Mouse (Mus musculus) urinary bladder, postnatal 25 days (tissue): ENCODE results near the gene Numb.

ENCODE experiments used
- DNase-seq: peaks from one replicate; pipeline ENCODE4 v3.0.0; 2022; ENCODE audit warnings: low spot score

Gene Numb

DNA sequence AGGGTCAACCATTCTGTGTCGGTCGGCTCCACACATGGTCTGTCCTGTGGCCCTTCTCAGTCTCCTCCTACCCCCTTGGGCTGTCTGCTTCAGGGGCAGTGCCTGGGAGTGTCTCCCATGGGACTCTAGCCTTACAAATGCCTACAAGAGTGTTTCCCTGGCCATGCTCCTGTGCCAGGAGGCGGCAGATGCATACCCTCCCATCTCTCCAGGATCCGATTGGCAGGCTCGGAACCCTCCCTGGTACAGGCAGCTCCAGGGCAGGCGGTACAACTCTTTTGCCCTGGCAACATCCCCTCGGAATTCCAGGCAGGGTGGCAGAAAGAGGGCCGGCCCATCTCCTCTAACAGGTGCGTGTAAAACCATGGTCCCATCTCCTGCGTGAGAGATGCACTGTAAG lies 139.1 kb downstream of the Numb start:
- DNase-seq, result no peak

DNA sequence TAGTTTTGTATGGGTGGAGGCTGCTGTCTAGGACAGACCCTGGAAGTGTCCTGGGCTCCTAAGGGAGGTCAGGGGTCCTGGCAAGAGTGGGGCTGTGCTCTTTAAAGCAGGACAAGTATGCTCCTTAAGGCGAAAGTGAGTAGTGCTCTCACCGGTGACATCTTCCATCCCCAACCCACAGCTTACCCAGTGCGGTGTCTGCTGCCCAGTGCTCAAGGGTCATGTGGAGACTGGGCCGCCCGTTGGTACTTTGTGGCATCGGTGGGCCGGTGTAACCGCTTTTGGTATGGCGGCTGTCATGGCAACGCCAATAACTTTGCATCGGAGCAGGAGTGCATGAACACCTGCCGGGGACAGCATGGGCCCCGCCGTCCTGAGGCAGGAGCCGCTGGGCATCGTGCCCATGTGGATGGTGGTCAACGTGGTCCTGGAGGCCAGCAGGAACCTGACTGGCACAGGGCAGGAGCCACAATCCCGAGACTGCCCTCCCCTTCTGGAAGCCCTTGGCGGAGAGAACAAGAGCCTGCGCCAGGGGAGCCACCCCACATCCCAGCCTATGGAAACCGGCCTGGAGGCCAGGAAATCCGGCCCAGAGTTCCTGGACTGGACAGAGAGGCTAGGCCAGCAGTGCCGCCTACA lies 140.0 kb downstream of the Numb start:
- DNase-seq, result no peak

DNA sequence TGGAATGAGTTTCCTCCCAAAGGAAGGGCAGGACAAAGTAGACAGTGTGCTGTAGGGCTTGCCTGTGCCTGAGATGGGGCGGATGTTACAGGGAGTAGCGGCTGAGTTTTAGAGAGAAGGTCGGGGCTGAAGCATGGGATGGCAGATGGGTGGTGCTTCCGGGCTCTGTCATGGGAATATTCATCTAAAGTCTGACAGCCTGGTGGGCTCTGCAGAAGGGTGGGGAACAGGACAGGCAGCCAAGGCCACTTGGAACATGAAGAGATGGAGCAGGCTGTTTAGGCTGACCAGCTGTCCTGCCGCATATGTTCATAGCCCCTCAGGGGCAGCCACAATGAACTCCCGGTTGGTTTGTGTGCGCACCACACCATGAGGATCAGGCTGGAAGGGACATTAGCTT lies 140.5 kb downstream of the Numb start:
- no peak for DNase-seq

DNA sequence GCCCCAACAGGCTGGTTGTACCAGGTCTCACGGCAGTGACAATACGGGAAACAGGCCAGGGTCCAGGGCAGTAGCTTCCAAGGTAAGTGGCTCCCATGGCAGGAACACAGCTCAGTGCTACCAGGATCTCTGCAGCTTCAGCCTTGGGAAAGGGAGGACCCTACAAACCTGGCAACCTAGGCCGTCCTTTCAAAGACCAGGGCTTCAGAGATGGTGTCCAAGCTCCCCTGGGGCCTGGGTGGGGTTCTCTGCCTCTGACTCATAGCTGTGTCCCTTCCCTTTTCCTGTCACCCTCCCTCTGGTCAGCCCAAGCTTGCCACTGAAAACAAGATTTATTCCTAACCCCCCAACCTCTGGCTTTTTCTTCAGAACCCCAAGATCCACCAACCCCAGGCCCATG lies 141.6 kb downstream of the Numb start:
- DNase-seq, result no peak

DNA sequence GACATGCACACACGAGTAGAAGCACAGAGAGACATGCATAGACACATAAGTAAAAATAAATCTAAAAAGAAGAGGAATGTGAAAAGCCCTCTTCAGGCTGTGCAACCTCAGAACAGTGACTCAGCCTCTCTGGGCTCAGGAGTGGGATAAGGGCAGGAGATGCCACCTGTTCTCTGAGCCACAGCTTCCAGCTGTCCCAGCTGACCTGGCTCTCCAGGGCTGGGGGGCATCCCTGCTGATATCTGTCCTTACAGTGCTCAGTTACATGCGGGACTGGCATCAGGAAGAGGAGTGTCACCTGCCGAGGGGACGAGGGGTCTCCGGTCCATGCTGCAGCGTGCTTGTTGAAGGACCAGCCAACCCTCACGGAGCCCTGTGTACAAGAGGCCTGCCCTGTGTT lies 145.0 kb downstream of the Numb start:
- DNase-seq, result no peak

DNA sequence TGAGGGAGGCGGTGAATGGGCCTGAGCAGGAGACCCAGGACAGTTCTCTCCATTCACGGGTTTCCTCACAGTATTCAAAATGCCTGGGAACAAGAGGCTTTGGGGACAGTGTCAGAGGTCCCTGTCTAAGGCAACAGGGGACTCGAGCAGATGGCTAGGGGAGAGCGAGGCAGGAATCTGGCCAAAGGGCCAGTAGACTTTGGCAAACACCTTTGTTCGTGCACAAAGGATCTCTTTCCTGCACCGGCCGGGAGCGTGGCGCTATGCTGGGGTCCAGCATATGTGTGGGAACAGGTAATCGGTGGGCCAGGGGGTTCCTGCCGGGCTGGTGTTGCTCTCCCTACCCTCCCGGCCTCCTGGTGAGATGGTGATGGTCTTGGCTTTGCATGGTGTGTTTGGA lies 146.1 kb downstream of the Numb start:
- DNase-seq, result no peak

- no peak for DNase-seq
Observed at GRCm38 (mm10) chr12:83770418-83771256, 151.1 kb downstream of the Numb start.

- DNase-seq, result no peak
Observed at GRCm38 (mm10) chr12:83768235-83768899, 153.4 kb downstream of the Numb start.

- no peak for DNase-seq
Observed at GRCm38 (mm10) chr12:83767833-83768232, 153.9 kb downstream of the Numb start.

DNA sequence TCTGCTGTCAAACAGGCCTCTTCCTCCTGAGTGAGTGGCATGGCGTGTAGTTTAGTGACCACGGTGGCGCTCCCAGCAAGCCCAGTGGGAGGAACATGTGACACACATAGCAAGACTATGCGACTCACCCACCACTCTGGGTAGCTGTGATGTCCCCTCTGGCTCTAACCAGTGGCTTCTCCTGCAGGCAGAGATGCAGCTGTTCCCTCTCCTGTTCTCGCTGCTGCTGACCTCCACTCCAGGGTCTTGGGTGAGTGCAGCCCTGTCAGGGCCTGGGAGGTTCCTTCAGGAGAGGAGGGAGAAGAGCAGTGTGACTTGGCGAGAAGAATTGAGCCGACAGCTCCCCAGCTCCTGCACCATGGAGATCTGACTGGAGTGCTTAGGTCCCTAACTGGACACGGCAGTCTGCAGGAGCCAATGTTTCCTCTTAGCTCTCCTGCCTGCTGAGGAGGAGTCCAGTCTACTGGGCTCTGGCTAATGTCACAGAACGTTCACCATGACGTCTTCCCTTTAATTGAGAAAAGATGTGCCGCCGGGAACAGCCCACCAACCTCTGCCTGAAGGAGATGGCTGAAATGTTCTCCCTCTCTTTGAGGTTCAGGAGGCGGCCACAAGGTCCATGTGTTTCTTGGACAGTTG lies 155.7 kb downstream of the Numb start:
- DNase-seq, result no peak

- DNase-seq, result no peak
Observed at GRCm38 (mm10) chr12:83764519-83764918, 157.2 kb downstream of the Numb start.

DNA sequence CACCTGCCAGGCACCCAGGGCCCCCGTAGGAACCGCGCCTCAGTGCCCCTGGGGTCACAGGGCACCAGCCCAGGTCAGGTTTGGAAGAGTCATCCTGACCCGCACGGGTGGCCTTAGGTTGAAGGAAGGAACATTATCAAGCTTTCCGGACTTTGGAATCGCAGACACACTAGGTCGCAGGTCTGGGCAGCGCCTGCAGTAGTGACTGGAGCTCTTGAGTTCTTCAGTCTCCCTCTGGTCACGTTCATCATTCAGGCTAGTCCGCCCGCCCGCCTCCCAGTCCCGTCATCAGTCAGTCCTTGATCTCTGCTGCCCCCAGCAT lies 157.7 kb downstream of the Numb start:
- DNase-seq, result no peak

DNA sequence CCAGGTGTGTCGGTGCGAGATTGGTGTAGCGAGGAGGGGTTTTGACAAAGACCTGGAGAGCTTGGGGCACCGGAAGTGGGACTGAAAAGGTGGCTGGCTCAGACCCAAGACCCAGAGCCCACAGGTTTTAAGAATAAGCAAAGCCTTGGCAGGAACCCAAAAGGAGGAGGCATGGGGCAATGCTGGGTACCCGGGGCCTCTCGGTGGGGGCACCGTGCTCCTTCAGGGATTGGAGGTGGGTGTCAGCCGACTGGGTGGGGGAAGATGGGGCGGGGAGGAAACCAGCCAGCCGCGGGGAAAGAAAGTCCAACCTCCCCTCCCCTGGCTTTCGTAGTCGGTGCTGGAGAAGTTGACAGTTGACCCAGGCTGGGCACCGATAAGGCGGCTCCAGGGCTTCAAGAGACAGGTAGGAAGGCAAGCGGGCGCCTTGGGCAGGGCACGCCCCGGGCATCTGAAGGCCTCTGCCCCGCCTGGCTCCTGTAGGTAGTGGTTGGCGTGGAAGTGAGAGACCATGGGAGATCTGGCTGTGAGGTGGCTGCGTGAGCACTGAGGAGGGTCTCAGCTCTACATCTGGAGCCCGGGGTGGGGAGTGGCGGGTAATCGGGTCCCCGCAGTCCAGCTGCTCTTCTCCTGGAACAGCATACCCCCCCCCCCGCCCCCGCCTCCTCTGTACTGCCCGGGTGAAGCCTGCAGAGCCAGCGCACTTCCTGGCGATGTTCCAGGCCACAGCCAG lies 158.3 kb downstream of the Numb start, which contains the start of gene Papln:
Gene Papln (plus strand): TSS at position 324 of the 733 bp plus-strand sequence.
- DNase-seq, result no peak

- no peak for DNase-seq
Observed at GRCm38 (mm10) chr12:83762706-83763105, 159.0 kb downstream of the Numb start.

DNA sequence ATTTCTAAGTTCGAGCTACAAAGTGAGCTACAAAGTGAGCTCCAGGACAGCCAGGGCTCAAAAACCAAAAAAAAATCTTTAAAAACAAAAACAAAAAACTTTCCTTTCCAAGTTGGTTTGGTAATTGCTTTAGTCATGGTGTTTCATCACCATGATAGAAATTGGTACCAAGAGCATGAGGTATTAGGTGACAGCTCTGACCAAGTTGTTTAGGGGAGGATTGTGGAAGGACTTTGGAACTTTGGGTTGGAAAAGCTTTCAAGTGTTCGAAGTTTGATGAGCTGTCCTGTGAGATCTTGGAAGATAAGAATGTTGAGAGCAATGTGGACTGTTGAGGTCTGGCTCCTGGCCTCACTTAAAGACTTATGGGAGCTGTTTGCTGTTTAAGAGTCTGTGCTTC lies 161.5 kb downstream of the Numb start:
- no peak for DNase-seq

DNA sequence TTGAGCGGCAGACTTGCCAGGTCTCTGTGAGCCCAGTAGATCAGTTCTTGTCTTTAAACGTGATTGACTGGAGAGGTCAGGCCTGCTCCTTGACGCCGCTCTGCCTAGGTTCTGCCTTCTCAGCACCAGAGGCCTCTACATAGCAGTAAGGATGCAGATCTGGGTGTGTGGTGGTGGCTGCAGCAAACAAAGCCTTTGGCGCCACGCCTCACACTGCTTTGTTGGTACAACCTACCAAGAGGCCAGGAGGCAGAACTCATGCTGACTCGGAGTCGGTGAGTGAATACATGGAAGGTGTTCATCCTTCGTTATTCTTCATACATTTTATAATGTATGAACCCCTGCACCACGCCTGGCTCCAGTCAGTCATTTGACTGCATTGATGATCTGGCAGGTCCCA lies 163.0 kb downstream of the Numb start:
- no peak for DNase-seq

- DNase-seq, result no peak
Observed at GRCm38 (mm10) chr12:83752495-83752894, 169.2 kb downstream of the Numb start.

- no peak for DNase-seq
Observed at GRCm38 (mm10) chr12:83749186-83749585, 172.5 kb downstream of the Numb start.
